Mouse (Mus musculus): Measurements from ENCODE around the gene Usp47.

The Usp47 gene

GRCm38 (mm10) chr7:112127954-112128353, 104.7 kb downstream of the Usp47 start:
- TF ChIP-seq GATA4 (IDR thresholded peaks at IDR 0.05; ENCODE audit: insufficient replicate concordance, low read length), result no peak

- no peak for TF ChIP-seq GATA4 (IDR thresholded peaks at IDR 0.05; ENCODE audit: insufficient replicate concordance, low read length)
These were observed 105.5 kb downstream of the Usp47 start for GRCm38 (mm10) chr7:112128810-112129209.

- TF ChIP-seq GATA4 (IDR thresholded peaks at IDR 0.05; ENCODE audit: insufficient replicate concordance, low read length), result no peak
These were observed 106.5 kb downstream of the Usp47 start for GRCm38 (mm10) chr7:112129851-112130250.

GRCm38 (mm10) chr7:112130660-112131059, 107.4 kb downstream of the Usp47 start:
- no peak for TF ChIP-seq GATA4 (IDR thresholded peaks at IDR 0.05; ENCODE audit: insufficient replicate concordance, low read length)

GRCm38 (mm10) chr7:112132005-112132404, 108.7 kb downstream of the Usp47 start:
- no peak for TF ChIP-seq GATA4 (IDR thresholded peaks at IDR 0.05; ENCODE audit: insufficient replicate concordance, low read length)

- TF ChIP-seq GATA4 (IDR thresholded peaks at IDR 0.05; ENCODE audit: insufficient replicate concordance, low read length), result no peak
These were observed 110.0 kb downstream of the Usp47 start for GRCm38 (mm10) chr7:112133277-112133676.

- no peak for TF ChIP-seq GATA4 (IDR thresholded peaks at IDR 0.05; ENCODE audit: insufficient replicate concordance, low read length)
These were observed 111.9 kb downstream of the Usp47 start for GRCm38 (mm10) chr7:112135161-112135560.

- no peak for TF ChIP-seq GATA4 (IDR thresholded peaks at IDR 0.05; ENCODE audit: insufficient replicate concordance, low read length)
These were observed 113.2 kb downstream of the Usp47 start for GRCm38 (mm10) chr7:112136537-112136936.

- TF ChIP-seq GATA4 (IDR thresholded peaks at IDR 0.05; ENCODE audit: insufficient replicate concordance, low read length), result no peak
These were observed 114.8 kb downstream of the Usp47 start for GRCm38 (mm10) chr7:112138168-112138508.

GRCm38 (mm10) chr7:112138509-112139405, 115.5 kb downstream of the Usp47 start:
- peak; percentile 80; the same call in 1 of the 2 replicates for TF ChIP-seq GATA4 (IDR thresholded peaks at IDR 0.05; ENCODE audit: insufficient replicate concordance, low read length)

GRCm38 (mm10) chr7:112140725-112141124, 117.4 kb downstream of the Usp47 start:
- no peak for TF ChIP-seq GATA4 (IDR thresholded peaks at IDR 0.05; ENCODE audit: insufficient replicate concordance, low read length)

- TF ChIP-seq GATA4 (IDR thresholded peaks at IDR 0.05; ENCODE audit: insufficient replicate concordance, low read length), result no peak
These were observed 119.3 kb downstream of the Usp47 start for GRCm38 (mm10) chr7:112142616-112143015.

GRCm38 (mm10) chr7:112143090-112143500, 119.8 kb downstream of the Usp47 start:
- TF ChIP-seq GATA4 (IDR thresholded peaks at IDR 0.05; ENCODE audit: insufficient replicate concordance, low read length), result no peak

GRCm38 (mm10) chr7:112143978-112144377, 120.7 kb downstream of the Usp47 start:
- TF ChIP-seq GATA4 (IDR thresholded peaks at IDR 0.05; ENCODE audit: insufficient replicate concordance, low read length), result no peak

- TF ChIP-seq GATA4 (IDR thresholded peaks at IDR 0.05; ENCODE audit: insufficient replicate concordance, low read length), result no peak
These were observed 121.4 kb downstream of the Usp47 start for GRCm38 (mm10) chr7:112144646-112145179.

- TF ChIP-seq GATA4 (IDR thresholded peaks at IDR 0.05; ENCODE audit: insufficient replicate concordance, low read length), result no peak
These were observed 124.7 kb downstream of the Usp47 start for GRCm38 (mm10) chr7:112147979-112148378.
